Mouse (Mus musculus) megakaryocyte-erythroid progenitor cell, adult 5-6 weeks (primary cell): ENCODE measurements around the gene Epo. TPM values are rescaled to one million over a fixed set of nuclear protein-coding genes. Genes with fewer than 3 reads are reported as not detected.

ENCODE experiments used
- total RNA-seq, 2 experiments: library from RNA; stranded (forward) in 1 of 2; stranded (reverse) in 1 of 2; fragments of 200-1000, 215-1000 nt in 1 of 2; fragments of >200 nt in 1 of 2; fragmentation: Nextera tagmentation in 1 of 2; gene quantifications; 2 replicates each; pipeline ENCODE4 v1.2.3; 2014 to 2017

Gene Epo
- total RNA-seq, 2 experiments from 2014 or later: not detected

Other genes with a start within 250 kb of the Epo start
- 20.4 and 22.8 TPM in 2 replicates for gene Ache, start 245.7 kb downstream of the Epo start, total RNA-seq (2014; fragmentation: Nextera tagmentation)
- 3.0 and 6.4 TPM in 2 replicates for gene Ache, start 245.7 kb downstream of the Epo start, total RNA-seq (2017)
- gene Ufsp1, start 238.6 kb downstream of the Epo start, total RNA-seq (2014; fragmentation: Nextera tagmentation): 9.0 and 11.4 TPM in 2 replicates
- gene Ufsp1, start 238.6 kb downstream of the Epo start, total RNA-seq (2017): 5.2 and 6.0 TPM in 2 replicates
- gene Srrt, start 225.6 kb downstream of the Epo start, total RNA-seq (2014; fragmentation: Nextera tagmentation): 308 and 381 TPM in 2 replicates
- gene Srrt, start 225.6 kb downstream of the Epo start, total RNA-seq (2017): 409 and 443 TPM in 2 replicates
- 21.8 and 27.9 TPM in 2 replicates for gene Trip6, start 218.8 kb downstream of the Epo start, total RNA-seq (2014; fragmentation: Nextera tagmentation)
- gene Trip6, start 218.8 kb downstream of the Epo start, total RNA-seq (2017): 19.6 and 29.9 TPM in 2 replicates
- gene Slc12a9, start 199.6 kb downstream of the Epo start, total RNA-seq (2014; fragmentation: Nextera tagmentation): 2.2 and 3.0 TPM in 2 replicates
- 1.1 and 3.3 TPM in 2 replicates for gene Slc12a9, start 199.6 kb downstream of the Epo start, total RNA-seq (2017)
- gene Ephb4, start 183.1 kb downstream of the Epo start, total RNA-seq (2014; fragmentation: Nextera tagmentation): 1.4 TPM in 1 of 2 replicates, not detected in the other
- gene Ephb4, start 183.1 kb downstream of the Epo start, total RNA-seq (2017): 0.08 TPM in 1 of 2 replicates, not detected in the other
- gene Zan, start 56.2 kb downstream of the Epo start, total RNA-seq (2014; fragmentation: Nextera tagmentation): 0.02 and 0.92 TPM in 2 replicates
- gene Zan, start 56.2 kb downstream of the Epo start, total RNA-seq (2017): 0.05 and 0.11 TPM in 2 replicates
- gene Pop7, start 30.7 kb downstream of the Epo start, total RNA-seq (2014; fragmentation: Nextera tagmentation): 51.2 and 51.5 TPM in 2 replicates
- gene Pop7, start 30.7 kb downstream of the Epo start, total RNA-seq (2017): 26.6 and 34.2 TPM in 2 replicates
- gene Gigyf1, start 14.7 kb downstream of the Epo start, total RNA-seq (2014; fragmentation: Nextera tagmentation): 19.8 and 39.2 TPM in 2 replicates
- gene Gigyf1, start 14.7 kb downstream of the Epo start, total RNA-seq (2017): 7.9 and 10.8 TPM in 2 replicates
- gene Gnb2, start 268 bp upstream of the Epo start, total RNA-seq (2014; fragmentation: Nextera tagmentation): 367 and 396 TPM in 2 replicates
- gene Gnb2, start 268 bp upstream of the Epo start, total RNA-seq (2017): 155 and 173 TPM in 2 replicates
- gene Actl6b, start 20.3 kb upstream of the Epo start, total RNA-seq (2014; fragmentation: Nextera tagmentation): not detected in 2 replicates
- not detected in 2 replicates for gene Actl6b, start 20.3 kb upstream of the Epo start, total RNA-seq (2017)
- 166 and 215 TPM in 2 replicates for gene Tfr2, start 36.6 kb upstream of the Epo start, total RNA-seq (2014; fragmentation: Nextera tagmentation)
- 94.7 and 144 TPM in 2 replicates for gene Tfr2, start 36.6 kb upstream of the Epo start, total RNA-seq (2017)
- gene Mospd3, start 67.8 kb upstream of the Epo start, total RNA-seq (2014; fragmentation: Nextera tagmentation): 258 and 312 TPM in 2 replicates
- 15.8 and 18.8 TPM in 2 replicates for gene Mospd3, start 67.8 kb upstream of the Epo start, total RNA-seq (2017)
- gene Pcolce, start 80.5 kb upstream of the Epo start, total RNA-seq (2014; fragmentation: Nextera tagmentation): 3.5 TPM in 1 of 2 replicates, not detected in the other
- 0.34 TPM in 1 of 2 replicates, not detected in the other for gene Pcolce, start 80.5 kb upstream of the Epo start, total RNA-seq (2017)
- not detected in 2 replicates for gene Fbxo24, start 95.8 kb upstream of the Epo start, total RNA-seq (2014; fragmentation: Nextera tagmentation)
- gene Fbxo24, start 95.8 kb upstream of the Epo start, total RNA-seq (2017): not detected in 2 replicates
- 56.4 and 79.5 TPM in 2 replicates for gene Lrch4, start 95.9 kb upstream of the Epo start, total RNA-seq (2014; fragmentation: Nextera tagmentation)
- 13.9 and 14.7 TPM in 2 replicates for gene Lrch4, start 95.9 kb upstream of the Epo start, total RNA-seq (2017)
- 19.5 and 22.4 TPM in 2 replicates for gene Gm20605, start 95.9 kb upstream of the Epo start, total RNA-seq (2014; fragmentation: Nextera tagmentation)
- 2.8 and 3.1 TPM in 2 replicates for gene Gm20605, start 95.9 kb upstream of the Epo start, total RNA-seq (2017)
- 45.8 and 69.9 TPM in 2 replicates for gene Sap25, start 108.1 kb upstream of the Epo start, total RNA-seq (2014; fragmentation: Nextera tagmentation)
- gene Sap25, start 108.1 kb upstream of the Epo start, total RNA-seq (2017): 10.0 and 12.9 TPM in 2 replicates
- not detected in 2 replicates for gene Irs3, start 112.5 kb upstream of the Epo start, total RNA-seq (2014; fragmentation: Nextera tagmentation)
- 0.80 TPM in 1 of 2 replicates, not detected in the other for gene Irs3, start 112.5 kb upstream of the Epo start, total RNA-seq (2017)
- gene Agfg2, start 151.5 kb upstream of the Epo start, total RNA-seq (2014; fragmentation: Nextera tagmentation): 22.7 and 37.5 TPM in 2 replicates
- gene Agfg2, start 151.5 kb upstream of the Epo start, total RNA-seq (2017): 17.0 TPM in 2 replicates
- gene Nyap1, start 208.4 kb upstream of the Epo start, total RNA-seq (2014; fragmentation: Nextera tagmentation): 0.57 TPM in 1 of 2 replicates, not detected in the other
- gene Nyap1, start 208.4 kb upstream of the Epo start, total RNA-seq (2017): not detected in 2 replicates
- 45.4 and 55.2 TPM in 2 replicates for gene Tsc22d4, start 212.5 kb upstream of the Epo start, total RNA-seq (2014; fragmentation: Nextera tagmentation)
- 43.0 and 66.3 TPM in 2 replicates for gene Tsc22d4, start 212.5 kb upstream of the Epo start, total RNA-seq (2017)
- 40.6 and 60.7 TPM in 2 replicates for gene Ppp1r35, start 245.6 kb upstream of the Epo start, total RNA-seq (2014; fragmentation: Nextera tagmentation)
- gene Ppp1r35, start 245.6 kb upstream of the Epo start, total RNA-seq (2017): 30.0 and 60.2 TPM in 2 replicates